Mouse (Mus musculus): Measurements from ENCODE around the gene Ispd.

Ispd gene

DNA sequence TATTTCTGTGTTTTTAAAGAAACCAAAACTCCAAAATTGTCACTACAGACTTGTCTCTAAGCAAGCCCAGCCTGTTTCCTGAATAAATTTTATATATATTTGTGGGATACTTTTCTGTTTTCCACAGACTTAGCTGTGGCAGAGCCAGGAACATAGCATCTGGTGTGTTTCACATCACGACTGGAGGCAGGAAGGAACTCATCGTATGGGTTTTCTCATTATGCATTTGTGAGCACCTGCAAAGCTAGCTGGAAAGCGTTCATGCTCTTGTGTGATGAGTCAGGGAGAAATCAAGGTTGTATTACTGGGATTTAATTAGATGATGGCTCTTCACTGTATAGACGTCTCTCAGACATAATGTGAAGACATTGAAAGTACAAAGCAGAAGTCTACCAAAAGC, 90.2 kb downstream of the Ispd start:
- DNase-seq (ENCODE audit: low read depth), result no peak

DNA sequence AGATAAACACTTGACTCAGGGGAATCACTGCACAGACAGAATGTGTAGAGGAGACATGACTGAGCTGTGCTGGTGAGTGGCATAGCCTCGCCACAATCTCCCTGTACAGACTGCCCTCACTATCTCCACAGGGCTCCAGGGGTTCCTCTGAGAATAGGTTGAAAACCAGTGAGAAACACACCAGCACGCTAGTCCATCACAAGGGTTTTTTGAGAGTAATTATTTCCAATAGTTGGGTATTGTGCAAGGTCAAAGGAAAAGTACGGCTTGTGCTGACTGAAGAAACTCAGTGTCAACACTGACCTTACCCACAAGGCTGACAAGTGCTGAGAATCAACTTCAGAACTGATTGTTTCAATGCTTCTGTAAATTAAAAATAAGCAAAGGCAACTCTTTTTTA, 92.9 kb downstream of the Ispd start:
- DNase-seq (ENCODE audit: low read depth), result no peak

GRCm38 (mm10) chr12:36475269-36475668, 94.0 kb downstream of the Ispd start:
- no peak for DNase-seq (ENCODE audit: low read depth)

GRCm38 (mm10) chr12:36476476-36476875, 95.2 kb downstream of the Ispd start:
- DNase-seq (ENCODE audit: low read depth), result no peak

- DNase-seq (ENCODE audit: low read depth), result no peak
Measured at GRCm38 (mm10) chr12:36477501-36477900, 96.3 kb downstream of the Ispd start.

DNA sequence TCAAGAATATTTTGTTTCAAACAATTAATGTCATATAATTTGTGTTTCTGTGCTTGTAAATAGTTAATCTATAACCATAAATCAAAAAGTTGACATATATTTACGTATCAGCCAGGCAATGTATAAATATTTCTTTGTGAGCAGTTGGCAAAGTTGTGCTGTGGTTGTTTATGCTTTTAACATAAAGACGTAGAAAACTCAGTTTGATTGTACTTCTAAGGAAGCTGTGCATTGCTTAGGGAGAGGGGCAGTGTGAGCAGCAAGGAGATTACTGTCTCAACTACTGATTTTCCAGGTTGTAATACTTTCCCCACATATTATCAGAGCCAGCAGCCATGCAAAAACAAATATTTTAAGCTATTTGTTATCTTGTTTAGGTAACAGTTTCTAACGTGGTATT, 96.7 kb downstream of the Ispd start:
- DNase-seq (ENCODE audit: low read depth), result no peak

DNA sequence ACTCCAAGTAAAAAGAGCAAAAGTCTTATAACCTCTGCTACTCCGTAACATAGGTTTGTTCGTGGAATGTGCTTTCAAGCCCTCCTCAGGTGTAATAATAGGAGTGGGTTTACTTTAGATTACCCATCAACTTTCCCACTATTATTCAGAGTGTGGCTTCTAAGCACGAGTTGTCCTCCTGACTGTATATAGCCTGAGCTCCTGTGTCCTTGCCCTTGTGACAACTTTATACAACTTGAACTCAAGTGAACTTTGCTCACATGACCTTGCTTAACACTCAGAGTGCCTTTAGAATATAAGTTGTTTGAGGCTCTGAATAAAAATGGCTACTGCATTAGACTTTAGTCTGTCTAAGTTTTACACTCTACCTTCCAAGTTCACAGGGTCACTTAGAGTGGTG, 100.5 kb downstream of the Ispd start:
- no peak for DNase-seq (ENCODE audit: low read depth)

DNA sequence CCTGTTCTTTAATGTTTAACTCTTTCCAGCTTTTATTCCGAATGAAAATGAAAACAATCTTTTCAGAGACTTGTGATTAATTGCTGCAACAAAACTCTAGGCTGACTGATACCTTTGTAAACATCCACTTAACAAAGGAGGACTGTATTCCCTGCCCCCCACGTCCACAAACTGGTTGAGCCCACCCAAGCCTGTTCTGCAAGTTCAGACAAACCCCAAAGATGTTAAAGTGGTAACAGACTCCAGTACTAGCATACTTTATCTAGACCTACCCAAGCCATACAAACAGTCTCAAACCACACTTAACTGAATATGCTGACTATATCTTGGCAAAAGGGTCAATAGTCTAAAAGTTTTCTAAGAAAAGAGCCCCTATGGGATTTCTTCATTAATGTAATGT, 102.1 kb downstream of the Ispd start:
- DNase-seq (ENCODE audit: low read depth), result no peak

GRCm38 (mm10) chr12:36497565-36497964, 116.3 kb downstream of the Ispd start:
- no peak for DNase-seq (ENCODE audit: low read depth)

GRCm38 (mm10) chr12:36507111-36507903, 126.1 kb downstream of the Ispd start:
- DNase-seq (ENCODE audit: low read depth), result no peak

GRCm38 (mm10) chr12:36509954-36510642, 128.8 kb downstream of the Ispd start:
- no peak for DNase-seq (ENCODE audit: low read depth)

- DNase-seq (ENCODE audit: low read depth), result no peak
Measured at GRCm38 (mm10) chr12:36521774-36522173, 140.5 kb downstream of the Ispd start.

DNA sequence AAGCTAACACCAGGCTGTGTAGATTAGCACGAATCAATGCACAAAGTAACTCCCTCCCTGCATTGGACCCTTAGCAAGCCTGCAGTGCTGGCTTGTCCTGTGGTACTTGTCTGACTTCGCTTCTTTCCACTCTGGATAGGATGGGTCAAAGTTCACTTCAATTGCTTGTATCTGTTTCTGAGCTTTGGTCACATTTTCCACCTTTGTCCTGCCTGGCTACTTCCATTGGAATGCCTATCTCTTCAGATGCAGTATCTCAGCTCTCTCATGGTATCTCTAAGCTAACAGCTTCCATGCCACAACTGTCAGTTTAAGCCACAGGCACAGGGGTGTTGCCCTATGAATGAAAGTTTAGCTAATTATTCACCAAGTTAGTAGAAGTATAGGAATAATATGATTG, 142.3 kb downstream of the Ispd start:
- DNase-seq (ENCODE audit: low read depth), result no peak

DNA sequence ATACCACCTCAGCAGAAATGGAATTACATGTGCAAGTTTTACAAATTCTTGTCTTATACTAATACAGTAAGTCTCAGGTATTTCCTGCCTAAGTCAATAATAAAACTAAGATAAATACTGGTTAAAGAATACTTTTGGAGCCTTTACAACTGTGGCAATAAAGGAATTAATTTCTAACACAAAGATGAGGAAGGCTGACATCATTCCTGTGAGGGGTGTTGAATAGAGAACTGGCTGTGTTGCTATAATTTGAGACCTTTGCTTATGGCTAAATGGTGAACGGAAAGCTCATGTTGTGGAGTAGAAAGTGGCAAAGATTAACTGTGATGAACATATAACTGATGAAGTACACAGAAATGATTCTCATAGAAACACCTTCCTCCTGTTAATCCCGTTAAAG, 149.7 kb downstream of the Ispd start:
- DNase-seq (ENCODE audit: low read depth), result no peak

DNA sequence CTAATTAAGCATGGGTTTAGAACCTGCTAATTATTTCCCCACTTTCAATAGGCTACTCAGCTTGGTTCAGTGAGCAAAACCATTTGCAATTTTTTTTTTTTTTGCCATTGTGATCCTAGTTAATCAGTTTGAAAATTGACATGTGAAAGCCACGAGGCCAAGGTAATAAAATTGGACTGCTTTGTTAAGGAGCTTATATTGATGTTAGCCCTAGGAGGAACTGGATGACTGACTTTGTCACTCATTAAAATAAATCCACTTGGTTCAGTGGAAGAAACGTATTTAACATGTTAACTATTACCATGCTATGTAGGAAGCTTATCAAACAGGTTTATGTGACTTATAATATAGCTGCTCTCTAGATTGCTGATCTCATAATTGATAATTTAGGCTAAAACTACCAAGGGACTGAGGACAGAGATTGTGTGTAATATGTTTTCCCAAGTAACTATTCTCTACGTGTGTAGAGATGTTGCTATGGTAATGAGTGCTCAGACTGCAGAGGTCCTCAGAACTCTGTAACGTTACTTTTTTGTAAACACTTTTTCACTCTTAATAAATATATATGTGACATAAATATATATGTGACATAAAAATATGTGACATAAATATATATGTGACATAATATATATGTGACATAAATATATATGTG, 150.3 kb downstream of the Ispd start:
- no peak for DNase-seq (ENCODE audit: low read depth)

DNA sequence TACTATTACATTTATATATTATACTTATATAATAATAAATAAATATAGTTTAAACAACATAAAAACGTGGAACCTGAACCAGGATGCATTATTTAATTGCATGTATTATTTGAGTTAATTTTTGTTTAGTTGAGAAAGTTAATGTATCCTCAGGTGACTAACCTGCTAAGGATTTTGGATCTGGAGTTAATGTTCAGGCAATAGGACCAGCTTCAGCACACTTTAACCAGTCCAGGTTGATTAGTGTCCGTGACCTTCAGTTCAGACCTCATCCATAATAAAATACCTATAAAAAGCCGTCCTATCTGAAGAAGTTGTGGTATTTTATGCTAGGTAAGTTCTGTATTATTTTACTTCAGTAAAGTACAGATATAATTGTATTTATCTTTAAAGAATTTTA, 151.3 kb downstream of the Ispd start:
- no peak for DNase-seq (ENCODE audit: low read depth)

DNA sequence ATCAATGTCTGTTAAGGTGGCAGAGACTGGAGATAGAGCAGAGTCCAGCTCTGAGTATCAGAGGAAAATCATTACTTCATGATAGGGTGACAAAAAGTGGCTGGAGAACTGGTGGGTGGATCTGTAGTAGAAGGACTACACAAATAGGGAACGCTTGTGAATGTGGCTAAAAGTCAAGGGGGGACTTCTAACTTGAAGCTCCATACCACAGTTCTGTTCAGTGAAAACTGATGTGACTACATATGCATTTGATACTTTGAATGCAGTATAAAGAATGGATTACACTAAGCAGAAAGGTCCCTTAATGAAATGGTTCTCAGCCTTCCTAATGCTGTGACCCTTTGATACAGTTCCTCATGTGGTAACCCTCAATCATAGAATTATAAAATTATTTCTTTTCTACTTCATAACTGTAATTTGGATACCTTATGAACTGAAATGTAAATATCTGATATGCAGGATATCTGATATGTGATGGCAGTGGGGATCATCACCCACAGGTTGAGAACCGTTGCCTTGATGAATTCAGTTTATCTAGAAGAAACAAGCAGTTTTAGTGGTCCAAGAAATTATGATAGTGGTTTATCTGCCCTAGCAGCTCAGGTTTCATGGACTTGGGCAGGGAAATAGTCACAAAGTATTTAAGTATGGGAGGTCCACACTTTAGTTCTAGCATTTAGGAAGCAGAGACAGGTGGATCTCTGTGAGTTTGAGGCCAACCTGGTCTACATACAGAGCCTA, 152.1 kb downstream of the Ispd start:
- DNase-seq (ENCODE audit: low read depth), result no peak

- no peak for DNase-seq (ENCODE audit: low read depth)
Measured at GRCm38 (mm10) chr12:36534589-36534988, 153.3 kb downstream of the Ispd start.

GRCm38 (mm10) chr12:36545318-36545717, 164.1 kb downstream of the Ispd start:
- DNase-seq (ENCODE audit: low read depth), result no peak

DNA sequence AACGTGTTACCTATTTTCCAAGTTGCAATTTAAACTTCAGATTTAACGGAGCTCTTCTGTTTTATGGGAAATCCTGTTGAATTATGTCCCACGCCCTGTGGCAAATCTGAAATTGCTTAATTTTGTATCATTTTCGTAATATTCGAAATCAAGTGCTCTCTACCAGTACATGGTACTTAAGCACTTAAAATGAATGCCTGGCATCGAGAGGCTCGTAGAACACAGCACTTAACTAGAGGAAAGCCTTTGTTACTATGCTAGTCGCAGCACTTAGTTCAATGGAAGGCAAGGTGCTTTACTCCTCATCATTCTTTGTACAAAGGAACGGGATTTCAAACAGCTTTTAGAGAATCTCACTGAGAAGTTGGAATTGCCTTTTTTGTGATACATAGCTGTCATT, 168.2 kb downstream of the Ispd start:
- no peak for DNase-seq (ENCODE audit: low read depth)

DNA sequence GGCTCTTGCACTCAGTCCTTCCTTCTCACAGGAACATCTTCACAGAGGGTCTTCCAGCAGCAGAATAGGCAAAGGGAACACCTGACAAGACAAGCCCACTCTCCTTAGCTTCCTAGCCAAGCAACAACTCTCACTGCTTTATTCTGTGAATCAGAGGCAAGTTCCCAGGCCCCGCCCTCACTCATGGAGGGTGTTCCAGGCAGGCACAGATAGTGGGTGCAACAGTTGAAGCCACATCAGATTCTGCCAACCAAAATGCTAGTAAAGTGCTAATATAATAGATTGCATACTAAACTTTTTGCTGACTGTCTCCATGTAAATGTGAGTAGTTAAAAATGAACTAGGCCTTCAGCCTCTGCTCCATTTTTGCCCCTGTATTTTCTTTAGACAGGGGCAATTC, 173.4 kb downstream of the Ispd start:
- DNase-seq (ENCODE audit: low read depth), result no peak

DNA sequence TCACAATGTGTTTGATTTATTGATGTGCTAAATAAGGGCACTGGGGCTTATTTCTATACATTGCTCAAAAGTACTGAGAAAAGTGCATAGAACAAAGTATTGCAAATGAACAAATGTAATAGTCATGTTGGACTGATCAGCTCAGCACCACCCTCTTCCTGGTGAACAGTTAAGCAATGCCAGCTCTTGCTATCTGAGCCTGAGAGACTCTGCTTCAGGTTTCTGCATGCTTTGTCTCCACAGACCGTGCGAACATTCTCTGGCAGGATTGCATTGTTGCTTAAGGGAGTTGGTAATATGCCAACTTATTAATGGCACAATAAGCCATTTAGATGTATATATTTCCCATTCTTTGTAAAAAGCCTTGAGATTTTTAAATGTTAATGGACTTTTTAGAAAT, 182.9 kb downstream of the Ispd start:
- DNase-seq (ENCODE audit: low read depth), result no peak

DNA sequence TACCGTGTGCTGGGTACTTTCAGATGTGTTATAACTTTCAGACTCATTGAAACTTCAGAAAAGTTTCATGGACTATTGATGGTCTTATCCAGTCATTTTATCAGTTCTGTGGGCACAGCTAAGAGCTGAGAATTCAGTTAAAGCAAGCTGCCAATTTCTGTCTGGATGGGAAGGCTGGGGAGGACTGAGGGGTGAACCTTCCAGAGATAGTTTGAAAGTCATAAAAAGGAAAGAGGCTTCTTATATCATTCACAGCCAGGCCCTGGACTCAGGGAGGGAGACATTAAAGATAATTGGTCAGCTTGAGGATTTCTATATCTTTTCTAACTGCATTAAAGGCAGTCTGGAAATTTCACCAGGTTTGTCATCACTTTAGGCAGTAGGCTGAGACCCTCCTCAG, 185.7 kb downstream of the Ispd start:
- no peak for DNase-seq (ENCODE audit: low read depth)
